ENCODE assay signal across 24 mouse cellular contexts in the genomic region with DNA sequence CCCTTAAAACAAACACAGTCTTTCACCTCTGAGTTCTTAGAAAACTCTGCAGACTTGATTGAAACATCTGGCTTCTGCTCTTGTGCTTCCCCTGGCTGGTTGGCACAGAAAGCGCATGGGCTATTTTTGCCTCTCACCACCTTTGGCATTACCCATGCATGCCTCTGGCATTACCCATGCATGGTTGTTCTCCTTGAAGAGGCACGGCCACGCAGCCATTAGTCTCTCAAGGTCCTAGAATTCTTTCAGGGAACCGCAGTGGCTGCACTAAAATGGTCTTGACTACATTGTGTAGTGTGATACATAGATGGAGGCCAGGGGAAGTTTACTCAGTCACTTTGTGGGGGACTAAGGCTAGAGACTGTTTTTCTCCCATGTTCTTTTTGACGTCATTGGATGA.
DNase-seq lines count a peak whose midpoint lies in the region; ATAC-seq and TF ChIP-seq lines count a peak whose summit lies in the region.
"Had no signal": no experiment of that assay in that cellular context is flagged by ENCODE, and none has a peak within 500 bp of the region (broad histone marks: within the 10 kb centered on the region; RNA-seq: fewer than 3 reads in every experiment).

No protein-coding gene starts in this region.

- intact Hi-C loops in heart, postnatal 10 days (cut with DNase I) = no loop called here

- no peaks in the 10 kb centered on the region for H3K27me3 ChIP-seq in midbrain, embryonic 11.5 days (ENCODE audit: control insufficient read depth, insufficient read depth, low read length)
- H3K27me3 ChIP-seq in midbrain, postnatal 0 days (ENCODE audit: insufficient read depth, low read length) = no peaks in the 10 kb centered on the region
- H3K27me3 ChIP-seq in midbrain, embryonic 16.5 days (ENCODE audit: control insufficient read depth, insufficient read depth, low read depth, low read length) = no peaks in the 10 kb centered on the region

- no peaks in the 10 kb centered on the region for H3K9me3 ChIP-seq in midbrain, embryonic 11.5 days (ENCODE audit: control insufficient read depth, low read length)
- no peaks in the 10 kb centered on the region for H3K9me3 ChIP-seq in midbrain, postnatal 0 days (ENCODE audit: low read length)
- no peaks in the 10 kb centered on the region for H3K9me3 ChIP-seq in midbrain, embryonic 16.5 days (replicated peaks; ENCODE audit: control insufficient read depth, low read length, poor library complexity, severe bottlenecking)
- H3K9me3 ChIP-seq: midbrain, embryonic 10.5 days had no signal

- H3K9ac ChIP-seq in midbrain, embryonic 11.5 days (ENCODE audit: low read length) = no peak overlapping the region
- no peak overlapping the region for H3K9ac ChIP-seq in midbrain, postnatal 0 days (replicated peaks; ENCODE audit: low read length, poor library complexity, severe bottlenecking)
- no peak overlapping the region for H3K9ac ChIP-seq in midbrain, embryonic 16.5 days (ENCODE audit: low read depth, low read length)
- H3K9ac ChIP-seq: forebrain, postnatal 0 days; liver, postnatal 0 days had no signal

- H3K36me3 ChIP-seq in midbrain, embryonic 11.5 days (ENCODE audit: control insufficient read depth, insufficient read depth, low read length) = no peaks in the 10 kb centered on the region
- H3K36me3 ChIP-seq in midbrain, postnatal 0 days (ENCODE audit: insufficient read depth, low read length) = no peaks in the 10 kb centered on the region
- no peaks in the 10 kb centered on the region for H3K36me3 ChIP-seq in midbrain, embryonic 16.5 days (ENCODE audit: control insufficient read depth, insufficient read depth, low read length)
- H3K36me3 ChIP-seq: midbrain, embryonic 10.5 days had no signal

- H3K27ac ChIP-seq in midbrain, embryonic 11.5 days (ENCODE audit: low read depth, low read length) = no peak overlapping the region
- H3K27ac ChIP-seq in midbrain, postnatal 0 days (ENCODE audit: low read depth, low read length) = no peak overlapping the region
- H3K27ac ChIP-seq in midbrain, embryonic 16.5 days (ENCODE audit: low read length) = no peak overlapping the region
- H3K27ac ChIP-seq: hindbrain, postnatal 0 days; layer of hippocampus, adult 2 months; midbrain, embryonic 10.5 days; stomach, postnatal 0 days had no signal

- 89% methylated on average over 5 of the region's 5 CpGs for WGBS in midbrain, embryonic 11.5 days
- 93% methylated on average over 5 of the region's 5 CpGs for WGBS in midbrain, postnatal 0 days
- 92% methylated on average over 5 of the region's 5 CpGs for WGBS in midbrain, embryonic 16.5 days

- H3K4me1 ChIP-seq in midbrain, embryonic 11.5 days (ENCODE audit: control insufficient read depth, insufficient read depth, low read length) = peaks cover 6% of the 10 kb centered on the region; the same call in 1 of the 2 replicates
- no peaks in the 10 kb centered on the region for H3K4me1 ChIP-seq in midbrain, postnatal 0 days (ENCODE audit: insufficient read depth, low read length)
- H3K4me1 ChIP-seq in midbrain, embryonic 16.5 days (ENCODE audit: control insufficient read depth, insufficient read depth, low read length) = peaks cover 2% of the 10 kb centered on the region; the same call in 1 of the 2 replicates

- ATAC-seq in midbrain, embryonic 11.5 days (ENCODE audit: low FRiP score) = no peak
- ATAC-seq in midbrain, postnatal 0 days (ENCODE audit: low FRiP score) = no peak
- ATAC-seq in midbrain, embryonic 16.5 days = no peak
- ATAC-seq: activated CD4-positive, CD25-positive, alpha-beta regulatory T cell, adult 4 months; forebrain, postnatal 0 days; hindbrain, postnatal 0 days; intestine, postnatal 0 days; liver, postnatal 0 days; lung, postnatal 0 days had no signal

- TF ChIP-seq CTCF in midbrain, postnatal 0 days (IDR thresholded peaks at IDR 0.05) = no peak

- DNase-seq in adrenal gland, postnatal 25 days = peak; percentile 9
- no peak for DNase-seq in adrenal gland, postnatal 14 days
- peak; percentile 44 for DNase-seq in midbrain, embryonic 11.5 days (ENCODE audit: low spot score, missing footprints)
- no peak for DNase-seq in midbrain, postnatal 0 days (ENCODE audit: low spot score)
- peak; percentile 31 to 39 for DNase-seq in heart, postnatal 10 days
- DNase-seq in urinary bladder, adult 2 months (ENCODE audit: low spot score) = no peak
- DNase-seq: cerebellum, adult 18-20 months; cerebellum, postnatal 36 days; embryo, embryonic 11 days; forebrain, postnatal 0 days; gastrocnemius, postnatal 14 days; kidney, postnatal 25 days; liver, postnatal 0 days; thymus, adult 2 months; thymus, postnatal 4 days had no signal

- no peak overlapping the region for H3K4me2 ChIP-seq in midbrain, embryonic 11.5 days
- H3K4me2 ChIP-seq in midbrain, postnatal 0 days (ENCODE audit: low read depth, low read length, poor library complexity, severe bottlenecking) = no peak overlapping the region
- no peak overlapping the region for H3K4me2 ChIP-seq in midbrain, embryonic 16.5 days (ENCODE audit: low read length)
- H3K4me2 ChIP-seq: liver, embryonic 11.5 days had no signal

- H3K4me3 ChIP-seq in midbrain, embryonic 11.5 days (ENCODE audit: low read depth, low read length) = no peak overlapping the region
- no peak overlapping the region for H3K4me3 ChIP-seq in midbrain, postnatal 0 days (ENCODE audit: low read depth, low read length)
- no peak overlapping the region for H3K4me3 ChIP-seq in midbrain, embryonic 16.5 days (ENCODE audit: low read depth, low read length)
- H3K4me3 ChIP-seq: layer of hippocampus, adult 2 months; midbrain, embryonic 10.5 days had no signal

Comparison
In these comparisons a context has a peak if more than half of its experiments do, and no peak if none do; other contexts are left out.
1. DNase-seq: peak in adrenal gland, postnatal 25 days (single experiment), midbrain, embryonic 11.5 days (single experiment) and heart, postnatal 10 days (2 of 2); none in adrenal gland, postnatal 14 days (single experiment), midbrain, postnatal 0 days (single experiment) and urinary bladder, adult 2 months (single experiment).